Mouse (Mus musculus) small intestine, adult 2 months (tissue): ENCODE data around the gene Cul1. TPM values are rescaled to one million over a fixed set of nuclear protein-coding genes. Genes with fewer than 3 reads are reported as not detected.

Experiments used
- H3K27ac ChIP-seq: fragments of 200-500 bp; 2 replicates; pipeline ENCODE4 v1.5.1; 2012; ENCODE audit warnings: low read depth, low read length, control low read depth, inconsistent platforms; ENCODE audit not compliant: insufficient read depth
- H3K27me3 ChIP-seq: fragments of 200-500 bp; 2 replicates; pipeline ENCODE4 v1.6.1; 2012; ENCODE audit warnings: mild to moderate bottlenecking, moderate library complexity, low read length, inconsistent platforms; ENCODE audit not compliant: control insufficient read depth, insufficient read depth
- H3K36me3 ChIP-seq: fragments of 200-500 bp; 2 replicates; pipeline ENCODE4 v1.6.1; 2012; ENCODE audit warnings: mild to moderate bottlenecking, low read length, control low read depth, inconsistent platforms; ENCODE audit not compliant: control insufficient read depth, insufficient read depth
- H3K4me1 ChIP-seq: fragments of 200-500 bp; 2 replicates; pipeline ENCODE4 v1.6.1; 2012; ENCODE audit warnings: low read length, inconsistent platforms, mixed read lengths; ENCODE audit not compliant: control insufficient read depth, insufficient read depth, insufficient read length
- H3K4me3 ChIP-seq: fragments of 200-500 bp; 2 replicates; pipeline ENCODE4 v1.5.1; 2012; ENCODE audit warnings: low read depth, mild to moderate bottlenecking, control low read depth, inconsistent platforms, low read length, moderate library complexity
- CTCF ChIP-seq: fragments of 200-500 bp; IDR thresholded peaks from 2 replicates; pipeline ENCODE4 v1.5.1; 2012; ENCODE audit warnings: low read depth, mild to moderate bottlenecking, control low read depth, inconsistent platforms, low read length, moderate library complexity, mixed read lengths; ENCODE audit not compliant: insufficient replicate concordance, insufficient read length; ENCODE audit errors: extremely low read depth
- POLR2A ChIP-seq: fragments of 200-500 bp; IDR thresholded peaks from 2 replicates; pipeline ENCODE4 v1.6.1; 2012; ENCODE audit warnings: low read depth, mild to moderate bottlenecking, control low read depth, inconsistent platforms, low read length, moderate library complexity
- WGBS: fragments of 180-500 bp; shearing (Covaris S2); methylation state at CpG from one replicate; pipeline ENCODE4 v1.1.7; 2018; 5-methylcytosine and 5-hydroxymethylcytosine counted together
- polyA plus RNA-seq: library from polyadenylated mRNA; depleted of rRNA; stranded (reverse); fragments of >200 nt; gene quantifications from 2 replicates; pipeline ENCODE4 v1.2.3, GENCODE M21; 2012; rRNA removed

Cul1 gene
- 6.0 and 8.9 TPM in 2 replicates for polyA plus RNA-seq

- Histone ChIP-seq H3K4me1 (0 out of 2 replicates have a peak, but pooled peaks cover 2% of the 10 kb centered on the region), H3K36me3 (no peaks in the 10 kb centered on the region), H3K27ac (peak within 1 kb of the TSS; percentile 87), H3K4me3 (peak within 1 kb of the TSS; percentile 96), H3K27me3 (no peaks in the 10 kb centered on the region)
- 37% methylated on average over 2 of the region's 2 CpGs for WGBS
- no peak for TF ChIP-seq POLR2A
- TF ChIP-seq CTCF = no peak
Measured at GRCm38 (mm10) chr6:47453098-47453497, at the start of gene Cul1. Cul1 (plus strand) TSS chr6:47453398.

DNA sequence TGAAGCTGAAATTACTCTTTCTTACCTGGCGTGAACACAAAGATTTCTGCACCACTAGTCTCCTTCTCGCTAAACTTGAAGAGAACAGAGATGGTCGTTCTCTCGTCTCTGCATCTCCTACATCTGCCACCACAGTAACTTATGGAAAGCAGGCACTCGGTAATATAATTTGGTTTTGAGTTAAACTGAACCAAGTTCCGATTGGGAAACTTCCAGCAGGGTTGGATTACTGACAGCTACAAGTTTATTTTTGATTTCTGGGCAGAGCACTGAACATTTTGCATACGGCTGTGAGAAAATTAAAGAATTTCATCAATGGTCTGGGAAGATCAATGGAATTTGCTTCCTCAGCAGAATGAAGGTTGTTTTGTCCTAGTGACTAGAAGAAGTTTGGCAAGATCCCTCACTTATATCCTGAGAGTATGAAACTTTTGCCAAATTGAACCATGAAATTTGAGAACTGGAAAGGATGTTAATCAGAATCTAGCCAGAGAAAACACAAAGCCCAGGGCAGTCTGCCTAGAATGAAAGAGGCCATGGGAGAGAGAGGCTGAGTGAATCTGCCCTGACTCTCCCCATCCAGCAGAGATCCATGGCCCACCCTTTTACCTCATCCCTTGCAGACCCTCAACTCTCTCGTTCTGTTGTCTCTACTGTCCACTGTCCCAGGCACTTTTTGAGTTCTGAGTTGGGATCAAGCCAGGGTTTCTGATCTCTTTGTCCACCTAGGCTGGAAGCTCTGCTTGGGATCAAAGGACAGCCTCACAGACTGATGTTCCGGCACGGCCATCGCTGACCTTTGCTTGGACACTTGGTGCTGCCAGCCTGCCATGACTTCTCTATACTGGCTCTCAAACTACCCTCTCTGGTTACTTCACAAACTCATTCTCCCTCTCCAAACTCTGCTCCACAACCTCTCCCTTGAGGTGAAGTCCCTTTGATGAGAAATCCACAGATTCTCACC lies 48.5 kb upstream of the Cul1 start:
- H3K27me3 ChIP-seq = no peaks in the 10 kb centered on the region
- H3K4me1 ChIP-seq = no peaks in the 10 kb centered on the region
- H3K36me3 ChIP-seq = no peaks in the 10 kb centered on the region
- no peak for TF ChIP-seq CTCF
- TF ChIP-seq POLR2A = no peak
- no peak overlapping the region for H3K27ac ChIP-seq
- H3K4me3 ChIP-seq = no peak overlapping the region
- 79% methylated on average over 11 of the region's 11 CpGs for WGBS

DNA sequence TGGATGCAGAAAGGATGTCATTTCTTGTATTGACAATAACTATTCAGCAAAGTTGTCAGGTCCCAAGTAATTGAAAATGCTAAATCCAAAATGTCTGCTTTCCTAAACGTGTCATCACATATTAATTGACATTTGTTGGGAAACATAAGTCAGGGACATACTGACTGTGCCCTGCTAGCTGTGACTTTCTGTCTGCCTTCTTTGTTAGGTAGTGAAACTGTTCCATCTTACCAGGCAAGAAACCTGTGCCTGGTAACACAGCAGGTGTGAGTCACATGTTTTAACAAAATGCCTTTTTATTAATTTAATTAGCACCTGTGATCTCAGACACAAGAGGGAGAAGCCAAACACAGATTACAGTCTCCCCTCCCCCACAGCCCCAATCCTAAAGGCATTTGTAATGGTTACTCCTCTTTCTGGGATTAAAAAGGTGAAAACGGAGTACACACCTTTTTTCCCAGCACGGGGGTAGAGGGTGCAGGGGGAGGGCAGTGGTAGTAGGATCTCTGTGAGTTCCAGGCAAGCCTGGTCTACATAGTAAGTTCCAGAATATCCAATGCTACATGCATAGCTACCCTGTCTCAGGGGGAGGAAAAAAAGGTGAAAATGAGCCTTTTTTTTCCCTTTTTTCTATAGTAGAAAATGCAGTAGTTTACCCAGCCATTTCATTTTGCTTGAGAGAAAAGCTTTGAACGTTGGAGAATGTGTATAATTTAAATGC lies 40.2 kb upstream of the Cul1 start:
- Histone ChIP-seq H3K27ac (no peak overlapping the region), H3K4me3 (no peak overlapping the region), H3K36me3 (no peaks in the 10 kb centered on the region), H3K4me1 (no peaks in the 10 kb centered on the region), H3K27me3 (0 out of 2 replicates have a peak, but pooled peaks cover 2% of the 10 kb centered on the region)
- 34% methylated on average over 4 of the region's 4 CpGs for WGBS
- no peak for TF ChIP-seq CTCF
- no peak for TF ChIP-seq POLR2A

DNA sequence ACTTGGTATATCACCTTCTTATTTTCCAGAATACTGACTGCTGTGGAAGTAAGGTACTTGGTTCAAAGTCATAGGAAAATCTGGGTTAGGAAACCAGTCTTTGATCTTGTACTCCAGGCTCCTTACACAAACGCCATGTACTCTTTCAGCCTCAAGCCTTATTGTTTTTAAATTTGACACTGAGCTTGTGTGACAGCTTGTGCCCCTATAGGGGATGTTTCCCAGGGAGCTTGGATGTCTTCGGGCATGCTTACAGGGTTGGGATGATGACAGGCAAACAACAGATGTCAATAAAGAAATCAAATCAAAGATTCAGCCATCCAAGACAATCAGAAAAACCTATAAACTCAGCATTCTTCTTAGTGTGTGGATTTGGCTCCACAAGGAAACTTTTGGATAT lies 39.5 kb upstream of the Cul1 start:
- whole genome bisulfite sequencing = 59% methylated on average over 2 of the region's 2 CpGs
- Histone ChIP-seq H3K27me3 (0 out of 2 replicates have a peak, but pooled peaks cover 2% of the 10 kb centered on the region), H3K4me1 (no peaks in the 10 kb centered on the region), H3K27ac (no peak overlapping the region), H3K36me3 (no peaks in the 10 kb centered on the region), H3K4me3 (no peak overlapping the region)
- TF ChIP-seq CTCF (no peak), POLR2A (no peak)

GRCm38 (mm10) chr6:47418691-47419090 lies 34.5 kb upstream of the Cul1 start:
- 0 out of 2 replicates have a peak, but pooled peaks cover 2% of the 10 kb centered on the region for H3K27me3 ChIP-seq
- H3K27ac ChIP-seq = no peak overlapping the region
- no peaks in the 10 kb centered on the region for H3K36me3 ChIP-seq
- H3K4me3 ChIP-seq = no peak overlapping the region
- no peaks in the 10 kb centered on the region for H3K4me1 ChIP-seq
- TF ChIP-seq CTCF (no peak), POLR2A (no peak)
- WGBS = 70% methylated on average over 3 of the region's 3 CpGs

DNA sequence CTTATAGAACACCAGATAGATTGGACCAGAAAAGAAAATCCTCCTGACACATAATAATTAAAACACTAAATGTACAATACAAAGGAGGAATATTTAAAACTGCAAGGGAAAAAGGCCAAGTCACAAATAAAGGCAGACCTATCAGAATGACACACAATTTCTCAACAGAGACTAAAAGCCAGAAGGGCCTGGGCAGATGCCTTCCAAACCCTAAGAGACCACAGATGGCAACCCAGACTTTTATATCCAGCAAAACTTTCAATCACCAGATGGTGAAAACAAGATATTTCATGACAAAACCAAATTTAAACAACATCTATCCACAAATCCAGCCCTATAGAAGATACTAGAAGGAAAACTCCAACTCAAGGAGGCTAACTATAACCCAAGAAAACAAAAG lies 33.0 kb upstream of the Cul1 start:
- no peak for TF ChIP-seq POLR2A
- no peak for TF ChIP-seq CTCF
- no peaks in the 10 kb centered on the region for H3K4me1 ChIP-seq
- H3K36me3 ChIP-seq = no peaks in the 10 kb centered on the region
- H3K27me3 ChIP-seq = no peaks in the 10 kb centered on the region
- H3K27ac ChIP-seq = no peak overlapping the region
- H3K4me3 ChIP-seq = no peak overlapping the region

GRCm38 (mm10) chr6:47421221-47421620 lies 32.0 kb upstream of the Cul1 start:
- 86% methylated on average over 1 of the region's 1 CpGs for WGBS
- no peaks in the 10 kb centered on the region for H3K36me3 ChIP-seq
- no peak overlapping the region for H3K27ac ChIP-seq

More at GRCm38 (mm10) chr6:47421221-47421620, 32.0 kb upstream of the Cul1 start:
- Histone ChIP-seq H3K4me3 (no peak overlapping the region), H3K4me1 (no peaks in the 10 kb centered on the region), H3K27me3 (no peaks in the 10 kb centered on the region)
- TF ChIP-seq POLR2A = no peak
- no peak for TF ChIP-seq CTCF
